In genomic region chr15:103005308-103005707, GRCm38 (mm10) we compare ENCODE assay signal across 15 mouse cellular contexts. TPM values are rescaled to one million over a fixed set of nuclear protein-coding genes. Genes with fewer than 3 reads are reported as not detected.
DNase-seq lines count a peak whose midpoint lies in the region; ATAC-seq lines count a peak whose summit lies in the region.
"Had no signal": no experiment of that assay in that cellular context is flagged by ENCODE, and none has a peak within 500 bp of the region (broad histone marks: within the 10 kb centered on the region; RNA-seq: fewer than 3 reads in every experiment).

No protein-coding gene starts in this region.

- DNase-seq in adrenal gland, adult (ENCODE audit: inconsistent age in 2 of 2, low spot score in 1 of 2), result peak; percentile 71 to 90
- no peak for DNase-seq in adrenal gland, postnatal 4 days (ENCODE audit: low spot score in 2 of 2)
- DNase-seq in 3134 (ENCODE audit: extremely low read depth, insufficient read length, low spot score), result peak; percentile 61
- DNase-seq in gastrocnemius, postnatal 10 days, result peak; percentile 63
- DNase-seq in right cerebral cortex, postnatal 36 days (ENCODE audit: low spot score in 2 of 2), result no peak
- DNase-seq in spleen, postnatal 36 days (ENCODE audit: low spot score in 2 of 2), result no peak
- no peak for DNase-seq in right cerebral cortex, postnatal 25 days
- DNase-seq: left cerebral cortex, postnatal 4 days; spleen, adult 18-20 months had no signal

- no peak overlapping the region for H3K9ac ChIP-seq in limb, embryonic 13.5 days

- 1% methylated on average over 17 of the region's 17 CpGs for WGBS in limb, embryonic 13.5 days

- no peaks in the 10 kb centered on the region for H3K36me3 ChIP-seq in limb, embryonic 13.5 days

- no peak overlapping the region for H3K4me3 ChIP-seq in limb, embryonic 13.5 days

- H3K4me2 ChIP-seq in limb, embryonic 13.5 days (replicated peaks), result peak overlapping the region; percentile 33

- H3K27ac ChIP-seq in limb, embryonic 13.5 days, result no peak overlapping the region

- H3K27me3 ChIP-seq in limb, embryonic 13.5 days, result peaks cover 100% of the 10 kb centered on the region
- H3K27me3 ChIP-seq: Patski had no signal

- no peaks in the 10 kb centered on the region for H3K9me3 ChIP-seq in limb, embryonic 13.5 days

- no peak for ATAC-seq in limb, embryonic 13.5 days (ENCODE audit: low FRiP score, low read depth)
- ATAC-seq: Patski had no signal

- H3K4me1 ChIP-seq in limb, embryonic 13.5 days, result peaks cover 51% of the 10 kb centered on the region

RNA-seq across cellular contexts. Expression of gene Hoxc6, which starts 7.3 kb away (rescaled TPM):
- total RNA-seq in adrenal gland, postnatal 4 days (2021), result 10 to 100 TPM; 40.3 to 41.5 TPM
- 10 to 100 TPM in 1 of 2 experiments, 1 to 10 TPM in 1; 5.1 to 10.0 TPM for total RNA-seq in gastrocnemius, postnatal 10 days (2021)
- polyA plus RNA-seq in limb, embryonic 13.5 days (2015; fragmentation: Nextera tagmentation; extraction: Ambion mirVana), result 2.5 and 2.8 TPM in 2 replicates
- total RNA-seq: left cerebral cortex, postnatal 4 days; megakaryocyte progenitor cell, adult 5-6 weeks had no signal
- polyA plus RNA-seq: frontal cortex, adult 2 months had no signal

RNA-seq across cellular contexts. Expression of gene Hoxc4, which starts 13.4 kb away (rescaled TPM):
- total RNA-seq in adrenal gland, postnatal 4 days (2021), result 10 to 100 TPM; 11.3 to 13.4 TPM
- 1 to 10 TPM; 5.3 to 6.3 TPM for total RNA-seq in gastrocnemius, postnatal 10 days (2021)
- polyA plus RNA-seq in limb, embryonic 13.5 days (2015; fragmentation: Nextera tagmentation; extraction: Ambion mirVana), result 4.8 and 4.9 TPM in 2 replicates
- total RNA-seq: left cerebral cortex, postnatal 4 days; megakaryocyte progenitor cell, adult 5-6 weeks had no signal
- polyA plus RNA-seq: frontal cortex, adult 2 months had no signal

RNA-seq across cellular contexts. Expression of gene Hoxc8, which starts 14.9 kb away (rescaled TPM):
- 10 to 100 TPM; 22.2 to 22.7 TPM for total RNA-seq in adrenal gland, postnatal 4 days (2021)
- 1 to 10 TPM; 1.8 to 2.8 TPM for total RNA-seq in gastrocnemius, postnatal 10 days (2021)
- 2.7 and 3.0 TPM in 2 replicates for polyA plus RNA-seq in limb, embryonic 13.5 days (2015; fragmentation: Nextera tagmentation; extraction: Ambion mirVana)
- total RNA-seq: left cerebral cortex, postnatal 4 days; megakaryocyte progenitor cell, adult 5-6 weeks had no signal
- polyA plus RNA-seq: embryonic facial prominence, embryonic 14.5 days; frontal cortex, adult 2 months; heart, embryonic 16.5 days had no signal

RNA-seq across cellular contexts. Expression of gene Hoxc9, which starts 29.1 kb away (rescaled TPM):
- total RNA-seq in adrenal gland, postnatal 4 days (2021), result 1 to 10 TPM; 3.0 to 4.8 TPM
- 1 to 10 TPM; 6.5 to 8.2 TPM for total RNA-seq in gastrocnemius, postnatal 10 days (2021)
- polyA plus RNA-seq in limb, embryonic 13.5 days (2015; fragmentation: Nextera tagmentation; extraction: Ambion mirVana), result 1.7 and 2.1 TPM in 2 replicates
- total RNA-seq: left cerebral cortex, postnatal 4 days; megakaryocyte progenitor cell, adult 5-6 weeks had no signal
- polyA plus RNA-seq: embryonic facial prominence, embryonic 14.5 days; frontal cortex, adult 2 months; heart, embryonic 16.5 days had no signal

RNA-seq across cellular contexts. Expression of gene Hoxc5, which starts 38.1 kb away (rescaled TPM):
- total RNA-seq in adrenal gland, postnatal 4 days (2021), result 1 to 10 TPM; 7.9 to 8.0 TPM
- 1 to 10 TPM; 2.1 to 3.6 TPM for total RNA-seq in gastrocnemius, postnatal 10 days (2021)
- 5.2 and 6.7 TPM in 2 replicates for polyA plus RNA-seq in limb, embryonic 13.5 days (2015; fragmentation: Nextera tagmentation; extraction: Ambion mirVana)
- total RNA-seq: left cerebral cortex, postnatal 4 days; megakaryocyte progenitor cell, adult 5-6 weeks had no signal
- polyA plus RNA-seq: frontal cortex, adult 2 months had no signal

Comparison
In these comparisons a context has a peak if more than half of its experiments do, and no peak if none do; other contexts are left out.
1. DNase-seq: peak in adrenal gland, adult (2 of 2), 3134 (single experiment) and gastrocnemius, postnatal 10 days (single experiment); none in adrenal gland, postnatal 4 days (0 of 2), right cerebral cortex, postnatal 36 days (0 of 2), spleen, postnatal 36 days (0 of 2) and right cerebral cortex, postnatal 25 days (single experiment).
2. RNA of gene Hoxc8, which starts 14.9 kb away (total RNA-seq): 22.2 to 22.7 TPM in adrenal gland, postnatal 4 days; 1.8 to 2.8 TPM in gastrocnemius, postnatal 10 days; every median in the first group is over 4 times any median in the second.